Mouse (Mus musculus) urinary bladder, postnatal 4 days (tissue): ENCODE measurements around the gene Dlgap4.

ENCODE experiments used
- DNase-seq, 2 experiments: peaks; one replicate each; pipeline ENCODE4 v3.0.0; 2021 to 2022; ENCODE audit warnings: low spot score in 2 of 2

The Dlgap4 gene

GRCm38 (mm10) chr2:156613541-156614257, at the start of gene Dlgap4:
Gene Dlgap4 (plus strand): TSS chr2:156613705.
- DNase-seq = no peak

- no peak for DNase-seq
These were observed 47.0 kb upstream of the Dlgap4 start for GRCm38 (mm10) chr2:156566512-156566911.

- DNase-seq = no peak
These were observed 44.9 kb upstream of the Dlgap4 start for GRCm38 (mm10) chr2:156568647-156569046.

- no peak for DNase-seq
These were observed 44.2 kb upstream of the Dlgap4 start for GRCm38 (mm10) chr2:156569261-156569660.

- DNase-seq = no peak
These were observed 42.0 kb upstream of the Dlgap4 start for GRCm38 (mm10) chr2:156571521-156571920.

GRCm38 (mm10) chr2:156576850-156577587, 36.5 kb upstream of the Dlgap4 start:
- DNase-seq = no peak

GRCm38 (mm10) chr2:156580507-156580906, 33.0 kb upstream of the Dlgap4 start:
- DNase-seq = no peak

GRCm38 (mm10) chr2:156581244-156581643, 32.3 kb upstream of the Dlgap4 start:
- DNase-seq = no peak

- no peak for DNase-seq
These were observed 30.6 kb upstream of the Dlgap4 start for GRCm38 (mm10) chr2:156582887-156583286.

- no peak for DNase-seq
These were observed 29.2 kb upstream of the Dlgap4 start for GRCm38 (mm10) chr2:156584154-156584796.

GRCm38 (mm10) chr2:156584797-156585471, 28.6 kb upstream of the Dlgap4 start:
- no peak for DNase-seq

GRCm38 (mm10) chr2:156589481-156589880, 24.0 kb upstream of the Dlgap4 start:
- DNase-seq = no peak

GRCm38 (mm10) chr2:156594987-156595490, 18.5 kb upstream of the Dlgap4 start:
- no peak for DNase-seq

- DNase-seq = no peak
These were observed 10.9 kb upstream of the Dlgap4 start for GRCm38 (mm10) chr2:156602581-156602980.

- no peak for DNase-seq
These were observed 9.8 kb upstream of the Dlgap4 start for GRCm38 (mm10) chr2:156603671-156604070.

- DNase-seq = no peak
These were observed 8.4 kb upstream of the Dlgap4 start for GRCm38 (mm10) chr2:156605144-156605543.

GRCm38 (mm10) chr2:156605971-156606370, 7.5 kb upstream of the Dlgap4 start:
- DNase-seq = no peak

- no peak for DNase-seq
These were observed 394 bp upstream of the Dlgap4 start for GRCm38 (mm10) chr2:156613081-156613540.

- DNase-seq = no peak
These were observed 702 bp downstream of the Dlgap4 start for GRCm38 (mm10) chr2:156614258-156614556.

- DNase-seq = no peak
These were observed 1.5 kb downstream of the Dlgap4 start for GRCm38 (mm10) chr2:156614661-156615654.

GRCm38 (mm10) chr2:156616513-156616912, 3.0 kb downstream of the Dlgap4 start:
- DNase-seq = no peak
